Mouse (Mus musculus) small intestine, adult 2 months (tissue): ENCODE measurements around the gene Slc35f1. TPM values are rescaled to one million over a fixed set of nuclear protein-coding genes. Genes with fewer than 3 reads are reported as not detected.

Source experiments
- H3K27ac ChIP-seq: fragments of 200-500 bp; 2 replicates; pipeline ENCODE4 v1.5.1; 2012; ENCODE audit warnings: low read depth, low read length, control low read depth, inconsistent platforms; ENCODE audit not compliant: insufficient read depth
- H3K27me3 ChIP-seq: fragments of 200-500 bp; 2 replicates; pipeline ENCODE4 v1.6.1; 2012; ENCODE audit warnings: mild to moderate bottlenecking, moderate library complexity, low read length, inconsistent platforms; ENCODE audit not compliant: control insufficient read depth, insufficient read depth
- H3K36me3 ChIP-seq: fragments of 200-500 bp; 2 replicates; pipeline ENCODE4 v1.6.1; 2012; ENCODE audit warnings: mild to moderate bottlenecking, low read length, control low read depth, inconsistent platforms; ENCODE audit not compliant: control insufficient read depth, insufficient read depth
- H3K4me1 ChIP-seq: fragments of 200-500 bp; 2 replicates; pipeline ENCODE4 v1.6.1; 2012; ENCODE audit warnings: low read length, inconsistent platforms, mixed read lengths; ENCODE audit not compliant: control insufficient read depth, insufficient read depth, insufficient read length
- H3K4me3 ChIP-seq: fragments of 200-500 bp; 2 replicates; pipeline ENCODE4 v1.5.1; 2012; ENCODE audit warnings: low read depth, mild to moderate bottlenecking, control low read depth, inconsistent platforms, low read length, moderate library complexity
- CTCF ChIP-seq: fragments of 200-500 bp; IDR thresholded peaks from 2 replicates; pipeline ENCODE4 v1.5.1; 2012; ENCODE audit warnings: low read depth, mild to moderate bottlenecking, control low read depth, inconsistent platforms, low read length, moderate library complexity, mixed read lengths; ENCODE audit not compliant: insufficient replicate concordance, insufficient read length; ENCODE audit errors: extremely low read depth
- POLR2A ChIP-seq: fragments of 200-500 bp; IDR thresholded peaks from 2 replicates; pipeline ENCODE4 v1.6.1; 2012; ENCODE audit warnings: low read depth, mild to moderate bottlenecking, control low read depth, inconsistent platforms, low read length, moderate library complexity
- WGBS: fragments of 180-500 bp; shearing (Covaris S2); methylation state at CpG from one replicate; pipeline ENCODE4 v1.1.7; 2018; 5-methylcytosine and 5-hydroxymethylcytosine counted together
- polyA plus RNA-seq: library from polyadenylated mRNA; depleted of rRNA; stranded (reverse); fragments of >200 nt; gene quantifications from 2 replicates; pipeline ENCODE4 v1.2.3, GENCODE M21; 2012

The Slc35f1 gene
- polyA plus RNA-seq, 1 experiment = 0.41 TPM

DNA sequence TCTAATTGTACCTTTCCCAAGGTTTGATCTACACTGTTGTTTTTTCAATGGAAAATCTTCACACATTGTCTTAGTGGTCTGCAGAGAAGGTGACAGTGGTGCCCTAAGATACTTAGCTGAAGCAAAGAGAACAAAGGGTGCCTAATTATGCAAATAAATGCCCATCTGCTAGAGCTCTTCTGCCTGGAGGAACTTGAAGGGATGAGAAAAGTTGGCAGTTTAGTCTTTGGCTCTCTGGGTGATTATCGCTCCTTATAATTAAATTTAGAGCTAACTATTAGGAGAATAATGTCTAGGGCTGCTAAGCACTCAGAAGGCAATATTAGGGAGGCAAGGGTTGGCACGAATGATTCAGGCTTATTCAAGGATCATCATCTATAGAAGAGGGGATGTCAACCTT is 306.6 kb downstream of the Slc35f1 start:
- H3K4me3 ChIP-seq = no peak overlapping the region
- 66% methylated on average over 2 of the region's 2 CpGs for WGBS
- no peak for TF ChIP-seq CTCF
- TF ChIP-seq POLR2A = no peak
- H3K27me3 ChIP-seq = no peaks in the 10 kb centered on the region
- no peaks in the 10 kb centered on the region for H3K4me1 ChIP-seq
- H3K36me3 ChIP-seq = no peaks in the 10 kb centered on the region
- H3K27ac ChIP-seq = no peak overlapping the region

DNA sequence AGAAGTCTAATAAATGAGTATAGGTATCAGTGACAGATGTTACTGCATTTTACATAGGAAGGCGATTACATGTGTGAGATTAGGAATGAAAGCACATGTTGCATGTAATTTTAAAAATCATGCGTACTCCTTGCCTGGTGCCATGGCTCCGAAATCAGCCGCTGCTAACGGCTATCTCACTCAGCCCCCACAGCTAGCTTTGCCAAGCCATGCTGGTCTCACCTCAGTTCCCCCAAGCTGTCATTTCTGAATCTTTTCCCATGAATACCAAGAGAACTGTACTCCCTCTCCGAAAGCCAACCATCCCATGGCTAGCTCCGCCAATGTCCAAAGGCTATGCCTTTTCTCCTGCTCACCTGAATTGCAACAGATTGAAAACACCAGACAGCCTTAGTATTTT is 310.8 kb downstream of the Slc35f1 start:
- Histone ChIP-seq H3K36me3 (no peaks in the 10 kb centered on the region), H3K27ac (no peak overlapping the region), H3K4me3 (no peak overlapping the region), H3K4me1 (no peaks in the 10 kb centered on the region), H3K27me3 (no peaks in the 10 kb centered on the region)
- WGBS = 90% methylated on average over 7 of the region's 7 CpGs
- TF ChIP-seq POLR2A = no peak
- TF ChIP-seq CTCF = no peak

GRCm38 (mm10) chr10:53006229-53007190 is 316.2 kb downstream of the Slc35f1 start:
- Histone ChIP-seq H3K4me1 (no peaks in the 10 kb centered on the region), H3K4me3 (no peak overlapping the region), H3K27me3 (no peaks in the 10 kb centered on the region), H3K27ac (no peak overlapping the region), H3K36me3 (no peaks in the 10 kb centered on the region)
- no peak for TF ChIP-seq CTCF
- TF ChIP-seq POLR2A = no peak
- 86% methylated on average over 1 of the region's 1 CpGs for WGBS

DNA sequence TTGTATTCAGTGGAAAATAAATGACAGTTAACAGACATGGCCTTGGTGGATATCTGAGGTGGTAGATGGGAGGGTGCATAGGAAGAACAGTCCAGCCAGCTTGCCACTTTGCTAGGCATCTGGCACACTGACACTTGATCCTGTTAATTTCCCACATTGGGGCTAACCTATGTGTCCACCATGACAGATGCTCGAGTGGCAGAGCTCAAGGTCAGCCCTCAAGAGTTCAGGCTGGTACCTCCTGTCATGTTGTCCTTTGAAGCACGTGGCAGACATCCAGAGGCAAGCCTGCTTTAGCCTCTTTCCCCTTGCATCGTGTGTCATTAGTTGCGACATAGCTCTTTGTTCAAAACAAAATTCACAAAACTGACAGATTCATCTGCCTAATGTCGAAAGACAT is 323.5 kb downstream of the Slc35f1 start:
- 55% methylated on average over 5 of the region's 5 CpGs for WGBS
- TF ChIP-seq POLR2A (no peak), CTCF (no peak)
- no peaks in the 10 kb centered on the region for H3K4me1 ChIP-seq
- no peaks in the 10 kb centered on the region for H3K27me3 ChIP-seq
- no peak overlapping the region for H3K4me3 ChIP-seq
- H3K27ac ChIP-seq = no peak overlapping the region
- H3K36me3 ChIP-seq = no peaks in the 10 kb centered on the region

DNA sequence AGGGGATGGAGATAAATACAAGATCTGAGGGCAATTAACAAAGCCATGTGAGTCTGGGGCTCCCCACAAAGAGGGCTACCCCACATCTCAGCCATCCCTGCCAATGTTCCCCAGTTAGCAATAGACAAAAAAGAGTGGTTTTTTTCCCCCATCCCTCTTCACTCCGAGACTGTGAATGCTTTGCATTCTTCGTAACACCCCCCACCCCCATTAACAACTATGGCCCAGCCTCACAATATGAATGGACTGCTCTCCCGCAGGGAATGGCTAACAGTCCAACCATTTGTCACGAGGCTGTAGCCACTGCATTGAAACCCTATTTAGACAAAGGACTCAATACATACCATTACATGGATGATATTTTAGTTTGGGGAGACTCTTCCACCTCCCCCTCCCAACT is 338.1 kb downstream of the Slc35f1 start:
- no peak overlapping the region for H3K27ac ChIP-seq
- no peaks in the 10 kb centered on the region for H3K4me1 ChIP-seq
- WGBS = 58% methylated on average over 4 of the region's 4 CpGs
- no peaks in the 10 kb centered on the region for H3K27me3 ChIP-seq
- H3K4me3 ChIP-seq = no peak overlapping the region
- TF ChIP-seq POLR2A (no peak), CTCF (no peak)
- H3K36me3 ChIP-seq = no peaks in the 10 kb centered on the region

DNA sequence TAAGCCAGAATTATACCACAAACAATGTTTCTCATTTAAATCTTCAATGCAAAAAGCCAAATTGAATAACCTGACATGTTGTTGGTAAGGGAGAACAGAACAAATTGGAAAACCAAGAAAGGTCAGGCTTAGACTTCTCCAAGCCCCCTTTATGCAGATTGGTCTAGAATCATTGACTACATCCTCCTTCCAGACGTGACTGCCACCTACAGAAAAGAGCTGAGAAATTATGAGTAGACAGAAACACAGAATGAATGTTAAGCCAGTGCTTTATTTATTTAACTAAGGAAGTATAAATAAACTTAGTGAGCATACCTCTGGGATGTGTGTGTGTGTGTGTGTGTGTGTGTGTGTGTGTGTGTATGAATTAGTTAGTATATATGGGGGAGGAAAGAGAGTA is 344.9 kb downstream of the Slc35f1 start:
- Histone ChIP-seq H3K4me1 (no peaks in the 10 kb centered on the region), H3K36me3 (no peaks in the 10 kb centered on the region), H3K4me3 (no peak overlapping the region), H3K27me3 (no peaks in the 10 kb centered on the region), H3K27ac (no peak overlapping the region)
- TF ChIP-seq CTCF (no peak), POLR2A (no peak)
- 30% methylated on average over 1 of the region's 1 CpGs for WGBS

- H3K27ac ChIP-seq = no peak overlapping the region
- H3K4me1 ChIP-seq = no peaks in the 10 kb centered on the region
- H3K4me3 ChIP-seq = no peak overlapping the region
- H3K36me3 ChIP-seq = no peaks in the 10 kb centered on the region
- TF ChIP-seq CTCF = no peak
- no peak for TF ChIP-seq POLR2A
- no peaks in the 10 kb centered on the region for H3K27me3 ChIP-seq
These were observed 355.6 kb downstream of the Slc35f1 start for GRCm38 (mm10) chr10:53045931-53046330.

GRCm38 (mm10) chr10:53052521-53052920 is 362.2 kb downstream of the Slc35f1 start:
- TF ChIP-seq POLR2A (no peak), CTCF (no peak)
- H3K27ac ChIP-seq = no peak overlapping the region
- H3K4me1 ChIP-seq = no peaks in the 10 kb centered on the region

More at GRCm38 (mm10) chr10:53052521-53052920, 362.2 kb downstream of the Slc35f1 start:
- H3K27me3 ChIP-seq = no peaks in the 10 kb centered on the region
- H3K4me3 ChIP-seq = no peak overlapping the region
- H3K36me3 ChIP-seq = no peaks in the 10 kb centered on the region
